Mouse (Mus musculus) lung, embryonic 16.5 days (tissue): ENCODE measurements around the gene Dbndd2. TPM values are rescaled to one million over a fixed set of nuclear protein-coding genes. Genes with fewer than 3 reads are reported as not detected.

Source experiments
- ATAC-seq: fragments of 200-750 bp; cut with Nextera tagmentation; 2 replicates; pipeline ENCODE4 v1.8.0; 2017; ENCODE audit warnings: low read depth, mild to moderate bottlenecking, moderate library complexity
- H3K27ac ChIP-seq: fragments of 300-500 bp; sonication (generic); 2 replicates; pipeline ENCODE4 v1.5.1; 2014; ENCODE audit warnings: mild to moderate bottlenecking, control low read depth, low read length
- H3K27me3 ChIP-seq: fragments of 300-500 bp; sonication (generic); 2 replicates; pipeline ENCODE4 v1.6.1; 2014; ENCODE audit warnings: low read depth, low read length, mixed read lengths; ENCODE audit not compliant: control insufficient read depth, insufficient read depth
- H3K36me3 ChIP-seq: fragments of 300-500 bp; sonication (generic); 2 replicates; pipeline ENCODE4 v1.6.1; 2014; ENCODE audit warnings: low read length; ENCODE audit not compliant: control insufficient read depth, insufficient read depth
- H3K4me1 ChIP-seq: fragments of 300-500 bp; sonication (generic); replicated peaks from 2 replicates; pipeline ENCODE4 v1.6.1; 2014; ENCODE audit warnings: low read length, mixed read lengths; ENCODE audit not compliant: control insufficient read depth, insufficient read depth
- H3K4me2 ChIP-seq: fragments of 300-500 bp; sonication (generic); 2 replicates; pipeline ENCODE4 v1.6.1; 2014; ENCODE audit warnings: low read depth, low read length, control low read depth
- H3K4me3 ChIP-seq: fragments of 300-500 bp; sonication (generic); 2 replicates; pipeline ENCODE4 v1.5.1; 2014; ENCODE audit warnings: mild to moderate bottlenecking, low read length, control low read depth
- H3K9ac ChIP-seq: fragments of 300-500 bp; sonication (generic); 2 replicates; pipeline ENCODE4 v1.6.1; 2014; ENCODE audit warnings: low read length, control low read depth
- H3K9me3 ChIP-seq: fragments of 300-500 bp; sonication (generic); 2 replicates; pipeline ENCODE4 v1.6.1; 2016; ENCODE audit warnings: low read length; ENCODE audit not compliant: control insufficient read depth
- WGBS: fragments of 180-500 bp; shearing (Covaris S2); extraction: QIAGEN DNeasy Blood & Tissue Kit; methylation state at CpG from one replicate; pipeline ENCODE4 v1.1.7; 2014; 5-methylcytosine and 5-hydroxymethylcytosine counted together
- polyA plus RNA-seq: library from polyadenylated mRNA; unstranded; fragments of >200 nt; fragmentation: Nextera tagmentation; extraction: Ambion mirVana; gene quantifications from 2 replicates; pipeline ENCODE4 v1.2.1, GENCODE M21; 2015

The Dbndd2 gene
- polyA plus RNA-seq, 1 experiment from 2014 or later = 13.0 TPM

- H3K4me2 ChIP-seq = no peak overlapping the region
- no peak overlapping the region for H3K9ac ChIP-seq
- H3K27me3 ChIP-seq = no peaks in the 10 kb centered on the region
- H3K9me3 ChIP-seq = no peaks in the 10 kb centered on the region
- H3K4me3 ChIP-seq = no peak overlapping the region
- peak; percentile 69 for ATAC-seq
- H3K36me3 ChIP-seq = peaks cover 2% of the 10 kb centered on the region; the same call in 1 of the 2 replicates
- peak overlapping the region; percentile 59 for H3K27ac ChIP-seq
- WGBS = 16% methylated on average over 5 of the region's 5 CpGs
- H3K4me1 ChIP-seq = no peaks in the 10 kb centered on the region; the same call in 1 of the 2 replicates
These were observed 24.8 kb downstream of the Dbndd2 start for GRCm38 (mm10) chr2:164510621-164511190.

DNA sequence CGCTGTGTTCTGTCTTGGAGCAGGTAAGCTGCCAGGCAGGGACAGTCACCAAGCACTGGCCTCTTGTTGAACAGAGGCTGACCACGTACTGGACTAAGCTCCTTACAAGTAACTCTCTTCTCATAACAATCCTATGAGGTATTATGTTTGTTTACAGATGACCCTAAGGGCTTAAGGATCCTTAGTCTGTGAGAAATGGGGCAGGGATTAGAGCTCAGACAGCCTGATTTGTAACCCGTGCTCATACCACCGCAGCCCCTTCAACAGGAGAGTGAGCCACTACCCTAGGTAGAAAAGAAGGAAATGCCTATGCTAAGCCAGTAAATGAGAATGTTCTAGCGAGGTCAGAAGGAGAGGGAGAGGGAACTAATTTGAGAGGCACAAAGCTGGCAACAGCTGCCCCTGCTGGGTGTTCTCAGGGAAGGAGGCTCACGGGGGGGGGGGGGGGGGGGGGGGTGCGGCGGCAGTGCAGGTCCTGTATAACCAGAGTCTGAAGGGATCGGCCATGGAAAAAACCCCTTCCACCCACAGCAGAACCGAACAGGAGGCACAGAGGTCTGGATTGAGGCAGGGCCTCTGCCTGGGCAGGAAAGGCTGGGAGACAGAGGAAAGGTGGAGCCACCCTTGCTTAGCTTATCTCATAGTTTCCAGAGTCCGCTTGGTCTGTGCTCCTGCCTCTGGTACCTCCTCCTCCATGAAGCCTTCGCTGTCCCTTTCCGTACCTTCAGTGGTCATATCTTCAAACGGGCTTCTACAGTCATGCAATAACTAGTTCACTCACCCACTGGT is 26.4 kb downstream of the Dbndd2 start:
- Histone ChIP-seq H3K4me3 (no peak overlapping the region), H3K36me3 (no peaks in the 10 kb centered on the region), H3K27me3 (no peaks in the 10 kb centered on the region), H3K27ac (peak overlapping the region; percentile 5; the same call in 1 of the 2 replicates), H3K9ac (no peak overlapping the region), H3K4me2 (no peak overlapping the region), H3K4me1 (peaks cover 2% of the 10 kb centered on the region; the same call in 1 of the 2 replicates), H3K9me3 (0 out of 2 replicates have a peak, but pooled peaks cover 3% of the 10 kb centered on the region)
- WGBS = 57% methylated on average over 12 of the region's 14 CpGs
- no peak for ATAC-seq

- WGBS = 56% methylated on average over 8 of the region's 8 CpGs
- 0 out of 2 replicates have a peak, but pooled peaks cover 3% of the 10 kb centered on the region for H3K9me3 ChIP-seq
- peak overlapping the region; percentile 47; the same call in 1 of the 2 replicates for H3K27ac ChIP-seq
- H3K4me3 ChIP-seq = no peak overlapping the region
- ATAC-seq = peak; percentile 57
- no peaks in the 10 kb centered on the region for H3K36me3 ChIP-seq
- no peak overlapping the region for H3K9ac ChIP-seq
- H3K4me1 ChIP-seq = peaks cover 2% of the 10 kb centered on the region
- H3K4me2 ChIP-seq = no peak overlapping the region
- H3K27me3 ChIP-seq = no peaks in the 10 kb centered on the region
These were observed 27.5 kb downstream of the Dbndd2 start for GRCm38 (mm10) chr2:164513389-164513788.

DNA sequence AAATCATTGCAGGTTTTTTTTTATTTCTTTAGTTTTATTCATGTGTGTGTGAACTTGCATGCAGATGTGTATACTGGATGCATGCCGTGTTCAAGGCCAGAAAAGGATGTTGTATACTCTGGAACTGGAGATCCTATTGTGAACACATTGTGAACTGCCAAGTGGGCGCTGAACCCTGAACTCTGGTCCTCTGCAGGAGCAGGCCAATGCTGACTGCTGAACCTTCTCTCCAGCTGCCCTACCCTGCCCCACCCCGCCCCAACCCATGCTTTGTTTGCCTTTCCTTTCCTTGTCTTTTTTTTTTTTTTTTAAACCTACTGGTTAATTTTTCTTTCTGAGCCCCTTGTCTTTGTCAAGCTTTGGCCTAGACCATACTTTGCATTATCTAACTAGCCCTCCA is 29.0 kb downstream of the Dbndd2 start:
- Histone ChIP-seq H3K27ac (no peak overlapping the region), H3K4me2 (no peak overlapping the region), H3K36me3 (no peaks in the 10 kb centered on the region), H3K9ac (no peak overlapping the region), H3K27me3 (no peaks in the 10 kb centered on the region), H3K4me3 (no peak overlapping the region), H3K9me3 (0 out of 2 replicates have a peak, but pooled peaks cover 3% of the 10 kb centered on the region), H3K4me1 (peaks cover 2% of the 10 kb centered on the region)
- WGBS = 63% methylated on average over 3 of the region's 3 CpGs
- ATAC-seq = no peak

DNA sequence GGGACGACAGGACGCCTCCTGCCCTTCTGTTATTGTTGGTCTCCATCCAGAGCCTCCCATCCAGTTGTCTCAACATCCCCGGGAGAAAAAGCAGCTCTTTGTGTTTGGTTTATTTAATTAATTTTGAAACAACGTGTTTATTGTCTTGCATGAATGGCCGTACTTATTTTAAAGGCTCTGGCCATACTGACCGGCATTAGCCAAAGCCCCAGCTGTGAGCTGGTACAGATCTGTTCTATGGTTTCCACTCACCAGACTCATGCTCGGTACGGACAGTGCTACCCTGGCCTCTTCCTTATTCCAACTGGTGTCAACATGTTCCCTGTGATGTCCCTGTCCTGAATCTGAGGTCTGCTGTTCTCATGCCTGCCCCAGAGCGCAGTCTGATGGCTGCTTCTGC is 30.0 kb downstream of the Dbndd2 start:
- no peak for ATAC-seq
- 76% methylated on average over 9 of the region's 9 CpGs for WGBS
- 0 out of 2 replicates have a peak, but pooled peaks cover 3% of the 10 kb centered on the region for H3K9me3 ChIP-seq

GRCm38 (mm10) chr2:164516592-164516991 is 30.7 kb downstream of the Dbndd2 start:
- H3K4me3 ChIP-seq = no peak overlapping the region
- H3K27me3 ChIP-seq = no peaks in the 10 kb centered on the region
- peaks cover 2% of the 10 kb centered on the region; the same call in 1 of the 2 replicates for H3K4me1 ChIP-seq
- no peak overlapping the region for H3K4me2 ChIP-seq
- H3K9ac ChIP-seq = no peak overlapping the region
- no peaks in the 10 kb centered on the region for H3K36me3 ChIP-seq
- ATAC-seq = no peak
- H3K27ac ChIP-seq = no peak overlapping the region
- H3K9me3 ChIP-seq = 0 out of 2 replicates have a peak, but pooled peaks cover 3% of the 10 kb centered on the region
- WGBS = 64% methylated on average over 11 of the region's 11 CpGs

More for the DNA sequence above, 30.0 kb downstream of the Dbndd2 start:
- H3K27ac ChIP-seq = no peak overlapping the region
- no peaks in the 10 kb centered on the region for H3K27me3 ChIP-seq
- H3K36me3 ChIP-seq = no peaks in the 10 kb centered on the region
- peaks cover 2% of the 10 kb centered on the region; the same call in 1 of the 2 replicates for H3K4me1 ChIP-seq
- no peak overlapping the region for H3K4me3 ChIP-seq
- H3K9ac ChIP-seq = no peak overlapping the region
- H3K4me2 ChIP-seq = no peak overlapping the region

GRCm38 (mm10) chr2:164517485-164518221 is 31.7 kb downstream of the Dbndd2 start:
- H3K36me3 ChIP-seq = no peaks in the 10 kb centered on the region
- H3K27ac ChIP-seq = no peak overlapping the region
- no peak overlapping the region for H3K4me3 ChIP-seq
- no peak overlapping the region for H3K9ac ChIP-seq
- peak; percentile 32; the same call in 1 of the 2 replicates for ATAC-seq
- H3K4me2 ChIP-seq = no peak overlapping the region
- H3K4me1 ChIP-seq = peaks cover 2% of the 10 kb centered on the region; the same call in 1 of the 2 replicates
- H3K9me3 ChIP-seq = 0 out of 2 replicates have a peak, but pooled peaks cover 3% of the 10 kb centered on the region
- WGBS = 30% methylated on average over 10 of the region's 10 CpGs
- no peaks in the 10 kb centered on the region for H3K27me3 ChIP-seq

GRCm38 (mm10) chr2:164518266-164519170 is 32.6 kb downstream of the Dbndd2 start:
- H3K9me3 ChIP-seq = 0 out of 2 replicates have a peak, but pooled peaks cover 3% of the 10 kb centered on the region
- 45% methylated on average over 11 of the region's 11 CpGs for WGBS
- no peak overlapping the region for H3K4me3 ChIP-seq
- H3K4me1 ChIP-seq = peaks cover 2% of the 10 kb centered on the region; the same call in 1 of the 2 replicates
- no peak overlapping the region for H3K9ac ChIP-seq
- no peaks in the 10 kb centered on the region for H3K36me3 ChIP-seq
- no peak overlapping the region for H3K4me2 ChIP-seq
- H3K27me3 ChIP-seq = no peaks in the 10 kb centered on the region
- no peak for ATAC-seq
- no peak overlapping the region for H3K27ac ChIP-seq
